Mouse (Mus musculus) heart, postnatal 0 days (tissue): Measurements from ENCODE around the gene Clec11a. TPM values are rescaled to one million over a fixed set of nuclear protein-coding genes. Genes with fewer than 3 reads are reported as not detected.

Experiments
- ATAC-seq: fragments of 200-750 bp; cut with Nextera tagmentation; 2 replicates; pipeline ENCODE4 v1.8.0; 2017; ENCODE audit warnings: low read depth, moderate number of reproducible peaks, moderate library complexity; ENCODE audit not compliant: insufficient read depth
- DNase-seq: peaks from one replicate; pipeline ENCODE4 v3.0.0-alpha.2; 2016; ENCODE audit warnings: low spot score
- H3K27ac ChIP-seq: fragments of 300-500 bp; sonication (generic); 2 replicates; pipeline ENCODE4 v1.5.1; 2014; ENCODE audit warnings: low read depth, mild to moderate bottlenecking
- H3K27me3 ChIP-seq: fragments of 300-500 bp; sonication (generic); 2 replicates; pipeline ENCODE4 v1.6.1; 2014; ENCODE audit warnings: low read length, mixed read lengths; ENCODE audit not compliant: control insufficient read depth, insufficient read depth
- H3K36me3 ChIP-seq: fragments of 300-500 bp; sonication (generic); replicated peaks from 2 replicates; pipeline ENCODE4 v1.6.1; 2014; ENCODE audit warnings: low read length, mixed read lengths; ENCODE audit not compliant: control insufficient read depth, insufficient read depth
- H3K4me1 ChIP-seq: fragments of 300-500 bp; sonication (generic); 2 replicates; pipeline ENCODE4 v1.6.1; 2014; ENCODE audit warnings: antibody characterized with exemption; ENCODE audit not compliant: control insufficient read depth, insufficient read depth
- H3K4me2 ChIP-seq: fragments of 300-500 bp; sonication (generic); 2 replicates; pipeline ENCODE4 v1.6.1; 2014; ENCODE audit warnings: low read depth, mild to moderate bottlenecking, low read length, moderate library complexity
- H3K4me3 ChIP-seq: fragments of 300-500 bp; sonication (generic); 2 replicates; pipeline ENCODE4 v1.5.1; 2014; ENCODE audit warnings: low read depth, low read length
- H3K9ac ChIP-seq: fragments of 300-500 bp; sonication (generic); replicated peaks from 2 replicates; pipeline ENCODE4 v1.6.1; 2014; ENCODE audit warnings: low read depth, low read length, mixed read lengths
- H3K9me3 ChIP-seq: fragments of 300-500 bp; sonication (generic); replicated peaks from 2 replicates; pipeline ENCODE4 v1.6.1; 2016; ENCODE audit warnings: low read length; ENCODE audit not compliant: control insufficient read depth
- CTCF ChIP-seq: IDR thresholded peaks from 2 replicates; pipeline ENCODE4 v1.5.1; 2016; ENCODE audit warnings: antibody characterized with exemption, control low read depth, low read depth
- EP300 ChIP-seq: IDR thresholded peaks from 2 replicates; pipeline ENCODE4 v1.6.1; 2016; ENCODE audit warnings: antibody characterized with exemption, low read depth
- WGBS: fragments of 180-500 bp; shearing (Covaris S2); extraction: QIAGEN DNeasy Blood & Tissue Kit; methylation state at CpG from one replicate; pipeline ENCODE4 v1.1.7; 2014; 5-methylcytosine and 5-hydroxymethylcytosine counted together
- polyA plus RNA-seq: library from polyadenylated mRNA; unstranded; fragments of >200 nt; fragmentation: Nextera tagmentation; extraction: Ambion mirVana; gene quantifications from 2 replicates; pipeline ENCODE4 v1.2.1, GENCODE M21; 2015
- total RNA-seq: library from RNA; depleted of rRNA; stranded (reverse); fragments of >200 nt; gene quantifications from 2 replicates; pipeline ENCODE4 v1.2.3, GENCODE M21; 2014; ENCODE audit warnings: low replicate concordance

Gene Clec11a
- total and polyA plus RNA-seq, 2 experiments from 2014 or later, result 1.00 to 1.4 TPM

GRCm38 (mm10) chr7:44309475-44310284, 3.0 kb upstream of the Clec11a start, which contains the start of gene Shank1:
TSS of gene Shank1 (plus strand) at chr7:44310253.
- H3K27me3 ChIP-seq, result peaks cover 39% of the 10 kb centered on the region
- peak within 1 kb of the TSS; percentile 39 for H3K4me3 ChIP-seq
- no peak for DNase-seq
- no peak for ATAC-seq
- H3K9ac ChIP-seq, result no peak within 1 kb of the TSS
- no peaks in the 10 kb centered on the region for H3K36me3 ChIP-seq
- H3K9me3 ChIP-seq, result no peaks in the 10 kb centered on the region
- H3K4me1 ChIP-seq, result peaks cover 14% of the 10 kb centered on the region
- WGBS, result 21% methylated on average over 10 of the region's 22 CpGs
- H3K27ac ChIP-seq, result no peak within 1 kb of the TSS
- H3K4me2 ChIP-seq, result peak within 1 kb of the TSS; percentile 85
- no peak for TF ChIP-seq EP300
- TF ChIP-seq CTCF, result no peak

DNA sequence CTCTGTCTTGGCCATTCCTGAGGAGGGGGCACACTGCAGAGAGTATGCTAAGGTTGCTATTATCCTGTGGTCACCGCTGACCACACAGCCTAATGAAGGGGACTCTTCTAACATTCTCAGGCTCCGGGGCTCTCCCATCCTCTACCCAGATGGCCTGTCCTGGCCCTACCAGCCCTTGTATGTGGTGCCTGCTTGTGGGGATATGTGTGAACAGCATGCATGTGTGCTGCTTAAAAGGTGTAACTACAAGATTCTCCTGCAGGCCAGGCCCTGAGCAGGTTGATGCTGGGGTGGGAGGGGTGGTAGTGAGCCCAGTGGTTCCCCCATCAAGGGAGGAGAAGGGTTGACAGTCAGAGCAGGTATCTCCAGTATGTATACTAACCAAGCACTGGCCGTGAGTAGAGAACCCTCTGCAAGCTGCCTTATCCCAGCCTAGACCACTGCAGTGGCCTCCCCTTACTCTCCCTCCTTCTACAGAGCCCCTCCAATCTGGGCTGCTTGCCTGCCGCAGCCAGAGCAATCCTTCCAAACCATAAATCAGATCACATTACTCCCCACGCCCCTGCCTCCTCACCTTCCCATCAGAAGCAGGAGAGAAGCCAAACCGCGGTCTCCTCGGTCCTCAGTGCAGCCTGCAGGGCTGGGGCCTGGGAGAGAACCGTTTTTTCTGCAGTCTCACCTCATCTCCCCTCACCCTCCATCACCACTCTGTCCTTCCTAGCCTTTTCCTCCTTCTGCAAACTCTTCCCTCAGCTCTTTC, 739 bp upstream of the Clec11a start:
- H3K4me3 ChIP-seq, result no peak overlapping the region
- H3K4me1 ChIP-seq, result peaks cover 18% of the 10 kb centered on the region
- 69% methylated on average over 9 of the region's 9 CpGs for WGBS
- H3K9ac ChIP-seq, result no peak overlapping the region
- H3K27ac ChIP-seq, result no peak overlapping the region
- H3K4me2 ChIP-seq, result no peak overlapping the region
- H3K27me3 ChIP-seq, result peaks cover 35% of the 10 kb centered on the region
- no peak for TF ChIP-seq EP300
- no peak for TF ChIP-seq CTCF
- DNase-seq (no peak), ATAC-seq (no peak)
- H3K36me3 ChIP-seq, result no peaks in the 10 kb centered on the region
- no peaks in the 10 kb centered on the region for H3K9me3 ChIP-seq

GRCm38 (mm10) chr7:44305686-44306085, 1.0 kb downstream of the Clec11a start:
- Histone ChIP-seq H3K4me3 (no peak overlapping the region), H3K27me3 (peaks cover 18% of the 10 kb centered on the region; the same call in 1 of the 2 replicates), H3K9ac (no peak overlapping the region), H3K27ac (no peak overlapping the region), H3K36me3 (no peaks in the 10 kb centered on the region), H3K4me1 (peaks cover 9% of the 10 kb centered on the region), H3K4me2 (peak overlapping the region; percentile 75), H3K9me3 (no peaks in the 10 kb centered on the region)
- ATAC-seq (no peak), DNase-seq (no peak)
- TF ChIP-seq EP300 (no peak), CTCF (no peak)
- 17% methylated on average over 16 of the region's 16 CpGs for WGBS

DNA sequence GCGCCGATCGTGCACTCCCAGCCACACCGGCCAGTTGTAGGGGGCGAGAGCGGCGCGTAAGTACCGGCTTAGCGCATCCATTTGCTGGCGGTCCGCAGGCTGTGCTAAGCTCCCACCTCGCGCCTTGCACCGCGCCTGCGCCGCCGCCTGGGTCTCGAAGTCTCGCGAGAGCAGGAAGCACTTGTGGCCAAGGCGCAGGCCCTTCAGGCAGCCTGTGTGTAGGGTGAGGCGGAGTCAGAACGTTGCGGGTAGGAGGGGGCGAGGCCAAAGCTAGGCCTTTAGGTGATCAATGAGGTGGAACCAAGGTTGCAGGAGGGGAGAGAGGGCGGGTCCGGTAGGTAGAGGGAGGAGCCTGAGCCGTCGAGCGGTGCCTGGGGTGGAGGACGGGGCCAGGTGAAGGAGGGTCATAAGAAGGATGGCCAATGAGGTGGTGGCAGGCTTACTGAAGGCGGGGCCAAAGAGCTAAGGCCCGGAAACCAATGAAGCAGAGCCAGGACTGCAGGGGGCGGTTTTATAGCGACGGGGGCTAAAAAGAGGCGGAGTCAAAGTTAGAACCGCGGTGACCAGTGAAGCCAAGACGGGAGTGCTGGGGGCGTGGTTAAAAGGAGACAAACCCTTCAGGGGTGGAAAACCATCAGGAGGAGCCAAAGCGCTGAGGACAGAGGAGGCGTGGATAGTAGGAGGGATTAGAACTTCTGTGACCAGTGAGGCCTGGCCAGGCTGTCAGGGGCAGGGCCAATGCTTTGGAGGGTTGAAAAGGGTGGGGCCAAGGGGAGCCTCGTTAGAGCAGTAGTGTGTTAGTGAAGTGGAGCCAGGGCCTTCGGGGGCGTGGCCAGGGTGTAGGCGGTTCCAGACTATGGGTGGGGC, 1.7 kb downstream of the Clec11a start:
- Histone ChIP-seq H3K27ac (peak overlapping the region; percentile 79), H3K4me2 (peak overlapping the region; percentile 75), H3K9ac (peak overlapping the region; percentile 71), H3K9me3 (no peaks in the 10 kb centered on the region), H3K36me3 (no peaks in the 10 kb centered on the region), H3K4me3 (peak overlapping the region; percentile 59), H3K4me1 (0 out of 2 replicates have a peak, but pooled peaks cover 4% of the 10 kb centered on the region), H3K27me3 (peaks cover 12% of the 10 kb centered on the region; the same call in 1 of the 2 replicates)
- under 1% methylated on average over 49 of the region's 49 CpGs for WGBS
- TF ChIP-seq EP300, result 0 out of 2 replicates have a peak, but pooled peaks have one; percentile 40
- no peak for TF ChIP-seq CTCF
- peak; percentile 90 for ATAC-seq
- peak; percentile 99 for DNase-seq

- TF ChIP-seq CTCF (no peak), EP300 (no peak)
- peak; percentile 10 for ATAC-seq
Observed at GRCm38 (mm10) chr7:44304463-44304774, 2.3 kb downstream of the Clec11a start.

More at GRCm38 (mm10) chr7:44304463-44304774, 2.3 kb downstream of the Clec11a start:
- Histone ChIP-seq H3K36me3 (no peaks in the 10 kb centered on the region), H3K4me2 (peak overlapping the region; percentile 75), H3K9ac (peak overlapping the region; percentile 71), H3K27ac (peak overlapping the region; percentile 79), H3K27me3 (peaks cover 8% of the 10 kb centered on the region; the same call in 1 of the 2 replicates), H3K9me3 (no peaks in the 10 kb centered on the region), H3K4me3 (peak overlapping the region; percentile 59), H3K4me1 (0 out of 2 replicates have a peak, but pooled peaks cover 4% of the 10 kb centered on the region)
- under 1% methylated on average over 25 of the region's 25 CpGs for WGBS
- no peak for DNase-seq
